Mouse (Mus musculus): ENCODE data around the gene Ncor2.

DNA sequence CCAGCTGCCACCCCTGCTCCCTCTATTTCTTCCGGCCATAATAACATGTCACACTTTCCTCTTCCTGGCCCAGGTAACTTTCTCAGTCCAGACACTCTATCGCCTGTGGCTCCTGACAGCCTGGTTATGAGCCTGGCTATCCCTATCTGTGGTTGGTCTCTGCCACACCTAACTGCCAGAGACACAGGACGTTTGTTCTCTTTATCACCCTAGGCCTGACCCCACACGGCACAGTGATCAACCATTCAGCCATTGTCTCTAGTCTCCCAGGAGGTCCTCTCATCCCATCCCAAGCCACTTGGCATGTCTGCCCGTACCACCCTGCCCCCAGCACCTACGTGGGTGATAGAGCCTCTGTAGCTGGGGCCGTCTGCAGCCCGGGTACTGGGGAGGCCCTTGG lies 142.5 kb downstream of the Ncor2 start:
- TF ChIP-seq CTCF (IDR thresholded peaks at IDR 0.05; ENCODE audit: borderline replicate concordance, control insufficient read depth, extremely low read depth, insufficient read depth, low read length, poor library complexity) = no peak
- TF ChIP-seq POLR2A (IDR thresholded peaks at IDR 0.05; ENCODE audit: control insufficient read depth, extremely low read depth, insufficient read depth, low read length, poor library complexity) = no peak

Measured in thymus, adult 2 months (tissue).